Mouse (Mus musculus) megakaryocyte, embryonic 14.5 days (primary cell): ENCODE results near the gene Jmjd7.

Experiments
- FLI1 ChIP-seq: IDR thresholded peaks from 2 replicates; pipeline ENCODE4 v1.6.1; 2012; ENCODE audit warnings: low read length, inconsistent platforms, mixed read lengths
- GATA1 ChIP-seq: IDR thresholded peaks from 3 replicates; pipeline ENCODE4 v1.6.1; 2012; ENCODE audit warnings: mixed read lengths, low read length, inconsistent platforms, borderline replicate concordance

- no peak for TF ChIP-seq GATA1
- 0 out of 2 replicates have a peak, but pooled peaks have one; percentile 34 for TF ChIP-seq FLI1
These were observed at the start of gene Jmjd7, which contains the start of gene Gm28042 for GRCm38 (mm10) chr2:120026984-120027949.
